Mouse (Mus musculus): ENCODE measurements around the gene Rdh16f2. TPM values are rescaled to one million over a fixed set of nuclear protein-coding genes. Genes with fewer than 3 reads are reported as not detected.
A peak's percentile ranks its signal among the peaks of the same experiment; 100 is the strongest.
"Not testable (repeated sequence)": the region's sequence is repeated elsewhere in the genome, so short reads cannot be mapped to it uniquely, and the experiment has no call there.

Gene Rdh16f2
- polyA plus RNA-seq (2021), result not detected

DNA sequence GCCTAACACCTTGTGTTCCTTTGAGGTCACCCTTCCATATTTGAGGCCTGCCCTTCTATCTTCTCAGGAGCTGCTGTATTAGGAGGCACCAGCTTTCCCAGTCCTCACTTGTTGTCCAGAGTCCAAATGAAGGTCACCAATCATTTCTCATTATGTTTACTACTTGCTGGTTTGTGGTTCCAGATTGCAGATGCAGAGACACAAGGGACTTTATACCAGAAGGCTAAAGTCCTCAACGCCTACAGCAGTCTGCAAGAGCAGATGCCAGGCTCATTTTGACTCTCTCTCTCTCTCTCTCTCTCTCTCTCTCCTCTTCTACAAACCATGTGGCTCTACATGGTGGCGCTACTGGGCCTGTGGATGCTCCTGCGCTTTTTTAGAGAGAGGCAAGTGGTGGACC, at the start of gene Rdh16f2:
Rdh16f2 (plus strand) TSS at position 243 of the 400 bp plus-strand sequence.
- ChIA-PET POLR2A (no interaction called here), CTCF (no interaction called here)
- no peak for DNase-seq (ENCODE audit: low read depth, low spot score)
- in situ Hi-C loops (cut with MboI; ENCODE audit: low pct_unique_long_range_greater_than_20kb), result no loop called here
- no peak for TF ChIP-seq CTCF (IDR thresholded peaks at IDR 0.05)
- no peak for ATAC-seq
- H3K27me3 ChIP-seq, result no peaks in the 10 kb centered on the region

GRCm38 (mm10) chr10:127817268-127817910, 48.9 kb upstream of the Rdh16f2 start:
- in situ Hi-C loops (cut with MboI; ENCODE audit: low pct_unique_long_range_greater_than_20kb); POLR2A ChIA-PET; H3K27me3 ChIP-seq; DNase-seq (ENCODE audit: low read depth, low spot score); ATAC-seq; CTCF ChIA-PET: not testable (repeated sequence)

DNA sequence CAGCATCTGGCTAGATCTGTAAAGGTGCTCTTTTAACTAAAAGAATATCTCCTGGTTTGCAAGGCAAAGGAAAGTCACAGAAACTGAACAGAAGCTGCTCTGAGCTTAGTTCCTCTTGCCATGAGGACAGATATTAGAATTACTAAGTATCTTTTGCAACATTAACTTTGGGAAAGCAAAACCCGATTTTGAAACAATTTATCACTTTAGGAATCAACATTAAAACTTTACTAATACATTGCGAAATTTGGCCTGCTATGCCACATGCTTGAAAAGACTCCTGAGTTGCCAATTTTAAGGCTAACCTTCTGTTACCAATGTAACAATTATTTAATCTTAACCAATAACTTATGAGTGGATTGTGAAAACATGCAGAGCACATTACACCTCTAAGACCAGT, 44.5 kb upstream of the Rdh16f2 start:
- DNase-seq (ENCODE audit: low read depth, low spot score); CTCF ChIA-PET; ATAC-seq; H3K27me3 ChIP-seq; POLR2A ChIA-PET; in situ Hi-C loops (cut with MboI; ENCODE audit: low pct_unique_long_range_greater_than_20kb): not testable (repeated sequence)

- no peak for DNase-seq (ENCODE audit: low read depth, low spot score)
- TF ChIP-seq CTCF (IDR thresholded peaks at IDR 0.05), result peak; percentile 47
- ChIA-PET CTCF (interaction anchor here (1.5 kb wide), 1 partner anchor 75 kb away, joined by 3 read pairs; no protein-coding TSS in a partner anchor), POLR2A (no interaction called here)
- no peaks in the 10 kb centered on the region for H3K27me3 ChIP-seq
- in situ Hi-C loops (cut with MboI; ENCODE audit: low pct_unique_long_range_greater_than_20kb), result no loop called here
- ATAC-seq, result no peak
These were observed 40.9 kb upstream of the Rdh16f2 start for GRCm38 (mm10) chr10:127825386-127825785.

DNA sequence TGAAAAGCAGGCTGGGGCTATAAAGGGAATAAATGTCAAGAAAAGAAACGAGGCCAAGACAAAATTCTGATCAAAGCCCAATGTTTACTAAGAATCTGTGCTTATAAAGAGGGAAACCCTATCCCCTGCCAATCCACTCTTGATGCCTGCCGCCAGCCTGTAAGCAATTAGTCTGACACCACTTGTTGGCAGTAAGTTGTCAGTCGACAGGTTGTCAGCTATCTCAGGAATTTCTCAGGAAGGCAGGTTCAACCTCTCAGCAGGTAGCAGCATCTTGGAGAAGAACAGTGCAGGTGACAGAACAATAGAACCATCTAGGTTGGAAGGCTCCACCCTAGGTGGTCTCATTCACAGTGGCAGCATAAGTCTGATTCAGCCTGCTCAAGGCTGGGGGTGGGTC, 37.2 kb upstream of the Rdh16f2 start:
- in situ Hi-C loops (cut with MboI; ENCODE audit: low pct_unique_long_range_greater_than_20kb), result no loop called here
- ChIA-PET CTCF (no interaction called here), POLR2A (no interaction called here)
- DNase-seq (ENCODE audit: low read depth, low spot score) (no peak), ATAC-seq (no peak)
- H3K27me3 ChIP-seq, result no peaks in the 10 kb centered on the region
- no peak for TF ChIP-seq CTCF (IDR thresholded peaks at IDR 0.05)

DNA sequence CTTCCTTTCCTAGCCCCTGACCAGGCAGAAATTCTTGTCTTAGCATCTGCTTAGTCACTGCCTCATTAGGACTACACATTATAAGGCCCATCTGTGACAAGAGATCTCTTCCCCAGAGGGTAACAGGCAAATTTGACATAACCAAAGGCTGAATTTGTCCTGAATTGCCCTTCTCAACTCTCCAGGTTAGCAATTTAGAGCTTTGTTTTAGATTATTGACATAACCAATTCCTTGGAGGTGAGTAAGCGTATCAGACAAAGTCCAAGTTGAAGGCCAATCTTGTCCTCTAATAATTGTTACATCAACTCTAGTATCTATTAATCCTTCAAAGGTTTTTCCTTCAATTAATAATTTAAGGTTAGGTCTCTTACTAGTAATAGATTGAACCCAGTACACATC, 32.1 kb upstream of the Rdh16f2 start:
- DNase-seq (ENCODE audit: low read depth, low spot score); H3K27me3 ChIP-seq; in situ Hi-C loops (cut with MboI; ENCODE audit: low pct_unique_long_range_greater_than_20kb); CTCF ChIA-PET; ATAC-seq; POLR2A ChIA-PET: not testable (repeated sequence)

DNA sequence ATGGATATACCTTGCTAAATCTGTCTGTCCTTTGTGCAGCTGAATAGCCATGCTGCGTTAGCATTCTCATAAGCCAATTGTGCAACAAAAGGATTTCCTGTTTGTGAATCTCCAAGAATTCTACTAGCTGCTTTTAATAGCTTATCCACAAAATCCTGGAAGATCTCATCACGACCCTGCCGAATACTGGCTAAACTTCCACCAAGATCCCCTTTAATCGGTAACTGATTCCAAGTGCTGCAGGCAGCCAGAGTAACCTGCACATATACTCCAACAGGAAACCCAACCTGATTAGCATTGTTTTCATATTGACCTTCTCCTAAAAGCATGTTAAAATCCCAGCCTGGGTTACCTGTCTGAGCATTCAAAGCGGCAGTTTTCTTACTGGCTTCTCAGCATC, 31.0 kb upstream of the Rdh16f2 start:
- H3K27me3 ChIP-seq, result no peaks in the 10 kb centered on the region
- DNase-seq (ENCODE audit: low read depth, low spot score) (no peak), ATAC-seq (no peak)
- CTCF ChIA-PET, result no interaction called here
- in situ Hi-C loops (cut with MboI; ENCODE audit: low pct_unique_long_range_greater_than_20kb), result no loop called here
- POLR2A ChIA-PET, result no interaction called here
- TF ChIP-seq CTCF (IDR thresholded peaks at IDR 0.05), result no peak

GRCm38 (mm10) chr10:127837793-127838192, 28.5 kb upstream of the Rdh16f2 start:
- in situ Hi-C loops (cut with MboI; ENCODE audit: low pct_unique_long_range_greater_than_20kb); POLR2A ChIA-PET; DNase-seq (ENCODE audit: low read depth, low spot score); CTCF ChIA-PET; ATAC-seq; H3K27me3 ChIP-seq: not testable (repeated sequence)

GRCm38 (mm10) chr10:127838539-127838938, 27.7 kb upstream of the Rdh16f2 start:
- H3K27me3 ChIP-seq, result peaks cover 4% of the 10 kb centered on the region
- TF ChIP-seq CTCF (IDR thresholded peaks at IDR 0.05), result no peak
- POLR2A ChIA-PET, result no interaction called here
- CTCF ChIA-PET, result no interaction called here
- in situ Hi-C loops (cut with MboI; ENCODE audit: low pct_unique_long_range_greater_than_20kb), result no loop called here
- no peak for ATAC-seq
- DNase-seq (ENCODE audit: low read depth, low spot score), result no peak

GRCm38 (mm10) chr10:127840776-127841175, 25.5 kb upstream of the Rdh16f2 start:
- in situ Hi-C loops (cut with MboI; ENCODE audit: low pct_unique_long_range_greater_than_20kb), result no loop called here
- DNase-seq (ENCODE audit: low read depth, low spot score) (no peak), ATAC-seq (no peak)
- H3K27me3 ChIP-seq, result peaks cover 4% of the 10 kb centered on the region
- no peak for TF ChIP-seq CTCF (IDR thresholded peaks at IDR 0.05)
- CTCF ChIA-PET, result no interaction called here
- POLR2A ChIA-PET, result no interaction called here

DNA sequence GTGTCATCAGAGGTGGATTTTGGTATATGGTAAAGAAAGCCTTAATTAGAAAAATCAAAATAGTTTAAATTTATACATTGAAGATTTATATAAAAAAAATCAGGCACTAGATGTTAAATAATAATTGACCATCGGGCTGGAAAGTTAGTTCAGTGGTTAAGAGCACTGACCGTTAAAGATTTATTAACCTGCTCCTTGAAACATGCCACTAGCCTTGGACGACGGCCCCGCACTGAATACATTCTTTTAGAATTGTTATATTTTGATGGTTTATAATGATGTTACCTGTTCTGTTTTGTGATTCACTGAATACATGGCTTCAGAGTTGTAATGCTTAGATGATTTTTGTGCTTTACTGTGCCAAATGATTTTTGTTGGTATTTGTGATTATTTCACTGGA, 20.3 kb upstream of the Rdh16f2 start:
- H3K27me3 ChIP-seq; ATAC-seq; in situ Hi-C loops (cut with MboI; ENCODE audit: low pct_unique_long_range_greater_than_20kb); DNase-seq (ENCODE audit: low read depth, low spot score); CTCF ChIA-PET; POLR2A ChIA-PET: not testable (repeated sequence)

GRCm38 (mm10) chr10:127848089-127848488, 18.2 kb upstream of the Rdh16f2 start:
- H3K27me3 ChIP-seq, result no peaks in the 10 kb centered on the region
- no peak for DNase-seq (ENCODE audit: low read depth, low spot score)
- CTCF ChIA-PET, result no interaction called here
- ATAC-seq, result no peak
- POLR2A ChIA-PET, result no interaction called here
- in situ Hi-C loops (cut with MboI; ENCODE audit: low pct_unique_long_range_greater_than_20kb), result no loop called here
- TF ChIP-seq CTCF (IDR thresholded peaks at IDR 0.05), result no peak
